Mouse (Mus musculus): ENCODE data around the gene Gm10770. TPM values are rescaled to one million over a fixed set of nuclear protein-coding genes. Genes with fewer than 3 reads are reported as not detected.
"Not testable (repeated sequence)": the region's sequence is repeated elsewhere in the genome, so short reads cannot be mapped to it uniquely, and the experiment has no call there.

Gene Gm10770
- not detected in 2 replicates for polyA plus RNA-seq (2016; fragmentation: Nextera tagmentation; extraction: Ambion mirVana)

- H3K27me3 ChIP-seq (replicated peaks); H3K4me1 ChIP-seq (replicated peaks); ATAC-seq (ENCODE audit: insufficient number of reproducible peaks, low FRiP score); H3K27ac ChIP-seq (ENCODE audit: poor library complexity, severe bottlenecking); H3K36me3 ChIP-seq; H3K4me3 ChIP-seq; H3K9ac ChIP-seq; H3K4me2 ChIP-seq: not testable (repeated sequence)
- H3K9me3 ChIP-seq (replicated peaks): peaks cover 20% of the 10 kb centered on the region
- WGBS: 66% methylated on average over 4 of the region's 4 CpGs
Measured at GRCm38 (mm10) chr2:150179579-150179978, at the start of gene Gm10770. TSS of gene Gm10770 (minus strand) at chr2:150179679.

GRCm38 (mm10) chr2:150223263-150223662, 43.8 kb upstream of the Gm10770 start:
- not testable (repeated sequence) for H3K9ac ChIP-seq; ATAC-seq (ENCODE audit: insufficient number of reproducible peaks, low FRiP score); H3K36me3 ChIP-seq; H3K27ac ChIP-seq (ENCODE audit: poor library complexity, severe bottlenecking); H3K27me3 ChIP-seq (replicated peaks); H3K4me2 ChIP-seq; H3K9me3 ChIP-seq (replicated peaks); H3K4me1 ChIP-seq (replicated peaks); H3K4me3 ChIP-seq

- Histone ChIP-seq H3K4me3 (peak overlapping the region; percentile 54), H3K27ac (ENCODE audit: poor library complexity, severe bottlenecking) (0 out of 2 replicates have a peak overlapping the region, but pooled peaks have one; percentile 33), H3K9ac (peak overlapping the region; percentile 60), H3K4me2 (peak overlapping the region; percentile 63)
- H3K27me3 ChIP-seq (replicated peaks); H3K9me3 ChIP-seq (replicated peaks); H3K4me1 ChIP-seq (replicated peaks); H3K36me3 ChIP-seq: not testable (repeated sequence)
- 26% methylated on average over 4 of the region's 4 CpGs for WGBS
- peak; percentile 49 for ATAC-seq (ENCODE audit: insufficient number of reproducible peaks, low FRiP score)
Measured at GRCm38 (mm10) chr2:150218363-150218725, 38.9 kb upstream of the Gm10770 start.

- Histone ChIP-seq H3K4me3 (peak within 1 kb of the TSS; percentile 54), H3K27ac (ENCODE audit: poor library complexity, severe bottlenecking) (0 out of 2 replicates have a peak within 1 kb of the TSS, but pooled peaks have one; percentile 33), H3K4me2 (peak within 1 kb of the TSS; percentile 63), H3K9ac (peak within 1 kb of the TSS; percentile 60)
- WGBS: 1% methylated on average over 15 of the region's 15 CpGs
- not testable (repeated sequence) for H3K9me3 ChIP-seq (replicated peaks); H3K27me3 ChIP-seq (replicated peaks); H3K36me3 ChIP-seq; H3K4me1 ChIP-seq (replicated peaks)
- ATAC-seq (ENCODE audit: insufficient number of reproducible peaks, low FRiP score): peak; percentile 98
Measured at GRCm38 (mm10) chr2:150217600-150218362, 38.3 kb upstream of the Gm10770 start, which contains the start of gene Zfp937. TSS of gene Zfp937 (plus strand) at chr2:150218073.

- not testable (repeated sequence) for ATAC-seq (ENCODE audit: insufficient number of reproducible peaks, low FRiP score); H3K27ac ChIP-seq (ENCODE audit: poor library complexity, severe bottlenecking); H3K36me3 ChIP-seq; H3K9ac ChIP-seq; H3K4me3 ChIP-seq; H3K4me2 ChIP-seq; H3K4me1 ChIP-seq (replicated peaks); H3K27me3 ChIP-seq (replicated peaks)
- H3K9me3 ChIP-seq (replicated peaks): peaks cover 17% of the 10 kb centered on the region
- WGBS: 57% methylated on average over 7 of the region's 7 CpGs
Measured at GRCm38 (mm10) chr2:150181570-150181999, 2.1 kb upstream of the Gm10770 start, which contains the start of gene Gm14139. TSS of gene Gm14139 (plus strand) at chr2:150181755.

GRCm38 (mm10) chr2:150181046-150181445, 1.6 kb upstream of the Gm10770 start:
- not testable (repeated sequence) for H3K27me3 ChIP-seq (replicated peaks); H3K4me3 ChIP-seq; H3K36me3 ChIP-seq; H3K4me2 ChIP-seq; H3K9ac ChIP-seq; ATAC-seq (ENCODE audit: insufficient number of reproducible peaks, low FRiP score); H3K4me1 ChIP-seq (replicated peaks); H3K27ac ChIP-seq (ENCODE audit: poor library complexity, severe bottlenecking)
- peaks cover 20% of the 10 kb centered on the region for H3K9me3 ChIP-seq (replicated peaks)

GRCm38 (mm10) chr2:150173833-150174232, 5.6 kb downstream of the Gm10770 start:
- Histone ChIP-seq H3K4me3 (no peak overlapping the region), H3K4me1 (replicated peaks) (no peaks in the 10 kb centered on the region), H3K9me3 (replicated peaks) (peaks cover 16% of the 10 kb centered on the region), H3K9ac (no peak overlapping the region), H3K27ac (ENCODE audit: poor library complexity, severe bottlenecking) (no peak overlapping the region), H3K4me2 (no peak overlapping the region), H3K36me3 (no peaks in the 10 kb centered on the region), H3K27me3 (replicated peaks) (no peaks in the 10 kb centered on the region)
- no peak for ATAC-seq (ENCODE audit: insufficient number of reproducible peaks, low FRiP score)

- no peak overlapping the region for H3K4me2 ChIP-seq
- no peaks in the 10 kb centered on the region for H3K36me3 ChIP-seq
- H3K4me1 ChIP-seq (replicated peaks): no peaks in the 10 kb centered on the region
- H3K27ac ChIP-seq (ENCODE audit: poor library complexity, severe bottlenecking): no peak overlapping the region
- H3K9ac ChIP-seq: no peak overlapping the region
- no peak overlapping the region for H3K4me3 ChIP-seq
- H3K9me3 ChIP-seq (replicated peaks): 0 out of 2 replicates have a peak, but pooled peaks cover 5% of the 10 kb centered on the region
- no peak for ATAC-seq (ENCODE audit: insufficient number of reproducible peaks, low FRiP score)
- H3K27me3 ChIP-seq (replicated peaks): no peaks in the 10 kb centered on the region
Measured at GRCm38 (mm10) chr2:150166703-150167102, 12.8 kb downstream of the Gm10770 start.

- Histone ChIP-seq H3K9me3 (replicated peaks) (no peaks in the 10 kb centered on the region), H3K4me1 (replicated peaks) (peaks cover 7% of the 10 kb centered on the region), H3K27me3 (replicated peaks) (no peaks in the 10 kb centered on the region), H3K27ac (ENCODE audit: poor library complexity, severe bottlenecking) (peak within 1 kb of the TSS; percentile 68; the same call in 1 of the 2 replicates), H3K4me2 (peak within 1 kb of the TSS; percentile 74), H3K36me3 (peaks cover 9% of the 10 kb centered on the region), H3K9ac (peak within 1 kb of the TSS; percentile 93), H3K4me3 (peak within 1 kb of the TSS; percentile 91)
- ATAC-seq (ENCODE audit: insufficient number of reproducible peaks, low FRiP score): peak; percentile 98
- under 1% methylated on average over 13 of the region's 13 CpGs for WGBS
Measured at GRCm38 (mm10) chr2:150136435-150136897, 43.0 kb downstream of the Gm10770 start, which contains the start of gene Zfp120. TSS of gene Zfp120 (minus strand) at chr2:150136708.

- Histone ChIP-seq H3K27ac (ENCODE audit: poor library complexity, severe bottlenecking) (no peak overlapping the region), H3K4me1 (replicated peaks) (peaks cover 7% of the 10 kb centered on the region), H3K4me2 (no peak overlapping the region), H3K9me3 (replicated peaks) (peaks cover 9% of the 10 kb centered on the region; the same call in 1 of the 2 replicates), H3K4me3 (no peak overlapping the region), H3K27me3 (replicated peaks) (no peaks in the 10 kb centered on the region), H3K9ac (no peak overlapping the region), H3K36me3 (peaks cover 32% of the 10 kb centered on the region)
- WGBS: 82% methylated on average over 2 of the region's 2 CpGs
- no peak for ATAC-seq (ENCODE audit: insufficient number of reproducible peaks, low FRiP score)
Measured at GRCm38 (mm10) chr2:150132773-150133172, 46.7 kb downstream of the Gm10770 start.

GRCm38 (mm10) chr2:150132002-150132401, 47.5 kb downstream of the Gm10770 start:
- 73% methylated on average over 1 of the region's 1 CpGs for WGBS
- not testable (repeated sequence) for H3K9me3 ChIP-seq (replicated peaks)

More at GRCm38 (mm10) chr2:150132002-150132401, 47.5 kb downstream of the Gm10770 start:
- H3K4me1 ChIP-seq (replicated peaks); H3K27ac ChIP-seq (ENCODE audit: poor library complexity, severe bottlenecking); H3K27me3 ChIP-seq (replicated peaks); H3K4me2 ChIP-seq; ATAC-seq (ENCODE audit: insufficient number of reproducible peaks, low FRiP score); H3K4me3 ChIP-seq; H3K9ac ChIP-seq: not testable (repeated sequence)
- H3K36me3 ChIP-seq: peaks cover 33% of the 10 kb centered on the region

Measured in heart, embryonic 12.5 days (tissue).